Mouse (Mus musculus): ENCODE measurements around the gene Shpk.

DNA sequence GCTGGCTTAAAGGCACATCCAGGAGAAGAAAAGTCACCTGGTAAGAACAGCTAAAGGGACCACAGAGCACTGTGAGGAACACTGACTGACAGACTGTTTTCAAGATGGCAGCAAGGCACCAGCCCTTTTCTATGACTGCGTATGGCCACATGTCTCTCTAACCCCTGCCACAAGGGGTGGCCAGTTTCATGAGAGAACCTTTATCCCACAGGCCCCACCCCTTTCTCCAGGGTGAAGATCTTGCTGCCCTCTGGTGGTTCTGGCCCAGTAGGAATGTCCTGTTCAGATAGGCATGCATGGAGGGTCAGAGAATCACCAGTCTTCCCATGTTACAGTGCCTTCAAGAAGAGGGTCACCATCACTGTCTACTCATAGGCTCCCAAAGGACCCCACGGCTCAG is 24.7 kb downstream of the Shpk start:
- TF ChIP-seq CTCF (conservative IDR thresholded peaks at IDR 0.05; ENCODE audit: low read length) (peak; percentile 13; the same call in 1 of the 2 replicates), POU5F1 (IDR thresholded peaks at IDR 0.05; ENCODE audit: borderline replicate concordance, low read length) (no peak)
